Mouse (Mus musculus) layer of hippocampus, adult 6 months (tissue): Measurements from ENCODE around the gene Nsd2. TPM values are rescaled to one million over a fixed set of nuclear protein-coding genes. Genes with fewer than 3 reads are reported as not detected.

ENCODE experiments used
- long read RNA-seq, 2 experiments: library from polyadenylated mRNA; unstranded; transcript quantifications; one replicate each; pipeline ENCODE4 v2.0.0; 2019 to 2020
- microRNA-seq: library from miRNA; unstranded; fragments of <30 nt; microRNA quantifications from one replicate; pipeline ENCODE4 v1.2.0, GENCODE M21; 2020
- polyA plus RNA-seq: library from polyadenylated mRNA; unstranded; fragments of <200 nt; fragmentation: Nextera tagmentation; gene quantifications from 2 replicates; pipeline ENCODE4 v1.2.3, GENCODE M21; 2021

Gene Nsd2
- polyA plus RNA-seq: 6.6 and 6.9 TPM in 2 replicates
- long read RNA-seq, experiment 1, partial matches to known transcripts: 7 of 25 reads
- long read RNA-seq, experiment 1, other reads (novel, unspliced or antisense): 18 of 25 reads
- long read RNA-seq, experiment 2, full-length matches to known transcripts: 1 of 87 reads
- long read RNA-seq, experiment 2, partial matches to known transcripts: 7 of 87 reads
- long read RNA-seq, experiment 2, other reads (novel, unspliced or antisense): 79 of 87 reads

DNA sequence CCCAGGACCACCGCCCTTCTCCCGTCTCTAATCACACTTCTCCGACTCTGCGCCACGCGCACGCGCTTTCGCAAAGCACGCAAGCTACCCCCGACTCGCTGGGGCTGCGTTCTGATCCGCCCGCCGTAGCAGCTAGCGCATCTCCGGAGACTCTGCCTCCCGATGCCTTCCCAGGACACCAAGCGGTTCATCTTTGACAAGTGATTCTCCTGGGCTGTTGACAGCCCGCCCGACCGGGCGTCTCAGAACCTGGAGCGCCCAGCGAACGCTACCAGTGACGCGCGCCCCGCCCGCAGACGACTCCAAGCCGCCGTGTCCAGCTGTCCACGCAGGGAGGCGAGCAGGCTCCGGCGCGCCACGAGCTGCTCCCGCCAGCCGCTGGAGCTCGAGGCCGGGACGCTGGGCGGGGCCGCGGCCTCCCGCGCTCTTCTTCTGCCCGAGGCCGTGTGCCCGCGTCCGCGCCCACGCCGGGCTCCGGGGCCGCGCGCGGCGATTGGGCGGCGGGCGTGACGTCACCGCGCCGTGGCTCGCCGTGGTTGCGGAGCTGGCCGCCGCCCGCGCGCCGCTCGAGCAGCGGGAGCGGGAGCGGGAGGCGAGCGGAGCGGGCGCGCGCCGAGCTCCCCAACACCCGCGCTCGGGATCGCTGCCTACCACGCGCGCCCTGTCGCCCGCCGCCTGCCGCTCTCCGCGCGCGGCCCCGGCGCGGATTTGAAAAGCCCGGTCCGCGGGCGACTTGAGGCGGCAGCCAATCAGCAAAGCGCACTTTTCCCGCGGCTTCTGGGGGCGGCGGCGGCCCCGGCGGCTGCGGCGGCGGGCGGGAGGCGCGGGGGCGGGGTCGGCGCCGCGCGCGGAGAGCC is at the start of gene Nsd2:
Gene Nsd2, plus strand, starts transcription at position 850 of the 857 bp plus-strand sequence.

DNA sequence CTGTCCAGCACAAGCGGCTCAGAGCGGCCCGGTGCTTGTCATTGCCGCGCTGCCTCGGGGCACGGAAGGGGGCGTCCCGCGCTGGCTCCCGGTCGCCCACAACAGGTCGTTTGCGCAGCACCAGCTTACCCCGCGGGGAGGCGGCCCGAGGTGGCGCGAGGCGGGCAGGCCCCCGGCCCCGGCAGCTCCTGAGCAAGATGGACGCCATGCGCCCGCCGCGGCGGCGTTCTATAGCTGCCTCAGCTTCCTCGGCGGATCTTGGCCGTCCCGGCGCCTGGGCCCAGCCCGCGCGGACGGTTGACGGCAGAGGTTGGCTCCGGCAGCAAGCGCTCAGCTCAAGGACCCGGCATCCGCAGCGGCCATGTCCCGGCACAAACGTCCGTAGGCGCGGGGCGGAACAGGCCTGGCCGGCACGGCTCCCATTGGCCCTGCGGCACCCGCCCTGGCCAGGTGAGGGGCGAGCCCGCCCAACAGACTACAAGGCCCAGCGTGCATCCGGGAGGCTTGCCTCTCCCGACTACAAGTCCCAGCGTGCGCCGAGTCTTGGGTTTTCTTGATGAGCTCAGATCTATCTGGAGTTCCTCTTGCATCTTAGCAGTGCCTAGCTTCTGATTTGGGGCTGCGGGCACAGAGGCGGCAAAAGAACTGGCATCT is 38.1 kb upstream of the Nsd2 start, which contains the start of gene Letm1:
Gene Letm1, minus strand, starts transcription at position 473 of the 654 bp plus-strand sequence.

DNA sequence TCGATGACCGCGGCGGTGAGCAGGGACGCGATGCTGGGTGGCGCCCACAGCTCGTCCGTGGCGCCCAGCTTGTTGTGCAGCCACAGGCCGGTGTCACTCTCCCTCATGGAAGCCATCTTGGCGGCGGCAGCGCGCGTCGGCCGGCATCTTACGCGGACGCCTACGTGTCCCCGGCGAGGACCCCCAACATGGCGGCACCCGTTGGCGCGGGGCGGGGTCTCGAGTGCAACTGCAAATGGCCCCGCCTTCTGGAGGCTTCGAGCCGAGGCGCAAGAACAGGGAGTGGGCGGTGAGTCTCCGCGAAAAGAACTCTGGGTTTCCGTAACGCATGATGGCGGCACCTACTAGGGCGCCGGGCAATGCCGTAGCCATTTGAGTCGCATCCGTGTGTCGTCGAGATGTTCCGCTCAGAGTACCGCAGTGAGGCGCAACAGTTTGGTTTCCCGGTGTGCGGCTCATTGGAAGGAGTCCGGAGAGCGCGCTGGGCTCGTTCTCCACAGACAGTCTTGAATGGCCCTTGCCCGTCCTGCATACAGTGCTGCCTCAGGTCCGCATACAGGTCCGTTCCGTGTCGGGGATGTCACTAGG is 115.7 kb downstream of the Nsd2 start, which contains the start of gene Nelfa:
Gene Nelfa, minus strand, starts transcription at position 294 of the 588 bp plus-strand sequence.

Small RNA genes lying within 50 kb of the gene (microRNA-seq; reads per million reads assigned to microRNA genes)
- 1.3 reads per million for gene Mir7024

Other genes with a start within 250 kb of the Nsd2 start
- gene Fam53a, start 191.1 kb upstream of the Nsd2 start, polyA plus RNA-seq: 35.9 and 41.3 TPM in 2 replicates
- 0.67 and 0.90 TPM in 2 replicates for gene Gm9903, start 190.8 kb upstream of the Nsd2 start, polyA plus RNA-seq
- gene Slbp, start 168.2 kb upstream of the Nsd2 start, polyA plus RNA-seq: 26.4 and 28.7 TPM in 2 replicates
- 2.8 and 3.5 TPM in 2 replicates for gene Tacc3, start 162.6 kb upstream of the Nsd2 start, polyA plus RNA-seq
- gene Tmem129, start 162.3 kb upstream of the Nsd2 start, polyA plus RNA-seq: 34.8 and 37.0 TPM in 2 replicates
- gene Fgfr3, start 99.1 kb upstream of the Nsd2 start, polyA plus RNA-seq: 43.5 and 60.1 TPM in 2 replicates
- 81.5 and 88.7 TPM in 2 replicates for gene Letm1, start 37.9 kb upstream of the Nsd2 start, polyA plus RNA-seq
- 17.5 and 18.6 TPM in 2 replicates for gene Nelfa, start 115.7 kb downstream of the Nsd2 start, polyA plus RNA-seq
- 379 and 384 TPM in 2 replicates for gene Gm1673, start 162.7 kb downstream of the Nsd2 start, polyA plus RNA-seq
- gene Nat8l, start 175.3 kb downstream of the Nsd2 start, polyA plus RNA-seq: 9.5 and 11.0 TPM in 2 replicates